Mouse (Mus musculus): ENCODE results near the gene Rpa2.
A peak's percentile ranks its signal among the peaks of the same experiment; 100 is the strongest.
"Not testable (repeated sequence)": the region's sequence is repeated elsewhere in the genome, so short reads cannot be mapped to it uniquely, and the experiment has no call there.

The Rpa2 gene

DNA sequence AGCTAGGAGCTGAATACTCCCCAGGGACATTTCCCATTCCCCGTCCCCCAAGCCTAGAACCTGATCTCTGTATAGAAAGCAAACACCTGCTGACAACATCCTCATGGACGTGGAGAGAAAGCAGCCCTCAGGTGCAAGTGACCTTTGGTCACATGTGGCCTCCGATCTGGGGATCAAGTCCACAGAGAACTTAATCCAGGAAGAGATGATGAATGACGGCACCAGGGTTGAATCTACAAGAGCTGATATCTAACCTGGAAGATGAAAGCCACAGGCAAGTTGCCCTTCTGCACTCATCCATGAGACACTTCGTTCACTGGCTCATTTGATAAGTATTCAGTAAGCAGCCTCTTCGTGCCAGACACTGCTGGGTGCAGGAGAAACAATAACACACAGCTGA is 5.5 kb upstream of the Rpa2 start:
- DNase-seq (ENCODE audit: low spot score in 2 of 2), result no peak

DNA sequence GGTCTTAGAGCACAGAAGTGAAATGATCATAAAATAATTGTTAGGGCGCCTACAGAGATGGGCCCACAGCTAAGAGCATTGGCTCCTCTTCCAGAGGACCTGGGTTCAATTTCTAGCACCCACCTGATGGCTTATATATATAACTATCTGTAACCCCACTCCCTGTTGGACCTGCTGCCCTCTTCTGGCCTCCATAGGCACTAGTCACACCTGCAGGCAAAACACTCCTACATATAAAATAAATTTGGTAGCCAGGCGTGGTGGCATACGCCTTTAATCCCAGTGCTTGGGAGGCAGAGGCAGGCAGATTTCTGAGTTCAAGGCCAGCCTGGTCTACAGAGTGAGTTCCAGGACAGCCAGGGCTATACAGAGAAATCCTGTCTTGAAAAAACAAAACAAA is 5.0 kb upstream of the Rpa2 start:
- DNase-seq (ENCODE audit: low spot score in 2 of 2), result not testable (repeated sequence)

DNA sequence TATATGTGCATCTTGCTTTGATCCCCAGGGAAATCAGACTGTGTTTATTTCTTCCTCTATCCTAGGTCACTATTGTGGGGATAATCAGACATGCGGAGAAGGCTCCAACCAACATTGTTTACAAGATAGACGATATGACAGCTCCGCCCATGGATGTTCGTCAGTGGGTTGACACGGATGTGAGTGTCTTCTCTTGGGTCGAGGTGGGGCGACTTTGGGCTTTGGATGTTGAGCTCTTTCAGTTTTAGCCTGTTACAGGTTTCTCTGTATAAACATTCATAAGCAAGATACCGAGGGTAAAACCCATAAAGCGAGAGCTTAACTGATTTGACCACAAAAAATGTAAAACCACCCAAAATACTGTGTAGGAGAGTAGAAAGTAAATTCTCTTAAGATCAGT is 3.6 kb downstream of the Rpa2 start:
- no peak for DNase-seq (ENCODE audit: low spot score in 2 of 2)

DNA sequence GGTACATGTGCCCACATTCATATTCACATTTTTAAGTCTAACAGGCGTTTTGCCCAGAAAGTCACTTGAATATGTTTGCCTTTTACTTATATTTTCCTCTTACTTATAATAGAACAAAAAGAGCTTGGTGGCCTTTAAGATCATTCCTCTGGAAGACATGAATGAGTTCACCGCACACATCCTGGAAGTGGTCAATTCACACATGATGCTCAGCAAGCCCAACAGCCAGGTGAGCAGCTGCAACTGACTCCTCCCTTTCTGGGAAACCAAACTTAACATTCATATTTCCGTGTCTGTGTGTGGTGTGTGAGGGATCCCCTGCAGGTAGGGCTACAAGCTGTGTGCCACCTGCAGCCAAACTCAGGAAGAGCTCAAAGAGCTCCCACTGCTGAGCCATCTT is 6.8 kb downstream of the Rpa2 start:
- no peak for DNase-seq (ENCODE audit: low spot score in 2 of 2)

DNA sequence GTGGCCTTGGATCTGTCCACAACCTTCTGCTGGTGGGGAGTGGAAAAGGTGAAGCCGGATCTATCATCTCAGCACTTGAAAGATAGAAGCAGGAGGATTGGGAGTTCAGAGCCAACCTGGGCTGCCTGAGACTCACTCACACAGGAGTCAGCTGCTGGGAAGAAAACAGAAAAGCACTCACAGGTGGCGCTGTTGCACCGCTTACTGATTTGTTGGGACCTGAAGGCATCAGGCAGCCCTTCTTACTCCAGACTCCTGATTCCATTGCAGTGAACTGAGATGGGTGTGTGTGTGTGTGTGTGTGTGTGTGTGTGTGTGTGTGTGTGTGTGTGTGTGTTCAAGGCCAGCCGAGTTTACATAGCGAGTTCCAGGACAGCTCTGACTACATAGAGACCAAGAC is 8.6 kb downstream of the Rpa2 start:
- peak; percentile 54 to 74 for DNase-seq (ENCODE audit: low spot score in 2 of 2)

DNA sequence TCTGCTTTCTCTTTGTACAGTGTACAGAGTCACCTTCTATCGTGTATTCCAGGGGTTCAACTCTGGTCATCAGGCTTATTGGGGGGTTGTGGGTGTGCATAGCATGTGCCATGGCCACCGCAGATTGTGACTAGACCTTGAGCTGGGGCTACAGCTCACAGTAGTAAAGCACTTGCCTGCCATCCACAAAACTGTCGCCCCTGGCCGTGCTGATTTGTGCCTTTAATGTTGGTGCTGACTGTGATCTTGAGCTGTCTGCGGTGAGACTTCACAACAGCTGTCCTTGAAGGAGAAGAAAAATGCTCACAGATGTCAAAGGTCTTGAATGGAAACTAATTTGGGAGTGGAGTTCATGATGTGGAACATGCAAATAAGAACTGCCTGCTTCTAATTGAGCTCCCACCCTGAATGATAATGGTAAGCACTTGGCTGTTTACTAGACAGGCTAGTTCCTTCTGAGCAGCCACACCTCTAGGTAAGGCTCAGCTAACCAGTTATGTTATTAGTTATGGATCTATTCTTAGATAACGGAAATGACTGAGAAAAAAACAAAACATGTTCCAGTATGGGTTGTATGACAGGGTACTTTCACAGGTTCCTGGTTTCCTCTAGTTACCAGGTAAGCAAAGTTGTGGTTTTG is 10.6 kb downstream of the Rpa2 start:
- DNase-seq (ENCODE audit: low spot score in 2 of 2), result no peak

DNA sequence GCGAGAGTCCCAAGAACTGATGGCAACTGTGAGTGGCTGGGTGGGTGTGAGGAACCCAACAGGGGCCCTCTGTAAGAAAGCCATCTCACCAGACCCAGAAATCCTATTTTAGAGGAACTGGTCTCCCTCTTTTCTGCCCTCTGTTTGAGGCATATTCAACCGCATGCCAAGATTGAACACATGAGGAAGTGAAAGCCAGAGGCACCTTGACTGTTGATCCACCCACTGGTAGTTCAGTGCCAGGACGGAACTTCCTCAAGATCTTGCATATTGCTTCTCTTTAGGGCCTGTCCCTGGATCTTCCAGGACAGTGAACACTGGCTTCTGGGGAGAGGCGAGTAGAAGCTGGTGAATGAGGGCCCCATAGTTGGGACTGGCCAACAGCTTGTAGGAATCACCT is 12.2 kb downstream of the Rpa2 start:
- no peak for DNase-seq (ENCODE audit: low spot score in 2 of 2)

DNA sequence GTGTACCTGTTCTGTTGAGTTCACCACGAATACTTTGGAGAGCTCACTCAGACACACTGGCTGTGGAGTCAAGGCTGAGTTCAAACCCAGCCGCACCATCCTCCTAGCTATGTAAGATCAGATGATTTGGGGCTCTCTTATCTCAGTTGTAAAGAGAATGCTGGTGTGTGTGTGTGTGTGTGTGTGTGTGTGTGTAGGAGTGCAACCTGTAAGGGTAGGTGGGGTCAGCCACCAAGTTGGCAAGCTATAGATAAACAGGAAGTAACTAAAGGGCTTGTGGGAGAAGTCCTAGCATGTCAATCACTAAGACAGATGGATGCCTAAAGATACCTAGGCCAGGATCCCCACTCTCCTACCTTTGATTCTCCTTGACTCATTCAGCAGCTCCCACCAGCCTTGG is 15.6 kb downstream of the Rpa2 start:
- DNase-seq (ENCODE audit: low spot score in 2 of 2), result no peak

DNA sequence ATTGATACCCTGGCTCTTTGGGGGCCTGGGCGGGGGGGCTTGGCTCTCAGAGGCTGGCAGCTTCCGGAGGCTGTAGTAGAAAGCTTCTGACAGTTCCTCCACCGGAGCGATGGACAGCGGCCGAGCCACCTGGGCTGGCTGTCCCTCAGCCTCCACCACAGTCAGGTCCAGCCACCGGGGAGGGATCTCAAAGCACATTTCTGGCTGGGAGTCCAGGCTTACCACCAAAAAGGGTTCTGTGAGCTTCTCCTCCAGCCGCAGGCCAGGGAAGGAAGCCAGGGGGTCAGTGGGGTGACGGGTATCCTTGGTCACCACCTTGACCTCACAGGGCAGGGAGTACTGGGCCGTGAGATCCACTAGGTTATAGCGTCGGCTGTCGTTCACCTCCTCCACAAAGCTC is 17.1 kb downstream of the Rpa2 start:
- no peak for DNase-seq (ENCODE audit: low spot score in 2 of 2)

DNA sequence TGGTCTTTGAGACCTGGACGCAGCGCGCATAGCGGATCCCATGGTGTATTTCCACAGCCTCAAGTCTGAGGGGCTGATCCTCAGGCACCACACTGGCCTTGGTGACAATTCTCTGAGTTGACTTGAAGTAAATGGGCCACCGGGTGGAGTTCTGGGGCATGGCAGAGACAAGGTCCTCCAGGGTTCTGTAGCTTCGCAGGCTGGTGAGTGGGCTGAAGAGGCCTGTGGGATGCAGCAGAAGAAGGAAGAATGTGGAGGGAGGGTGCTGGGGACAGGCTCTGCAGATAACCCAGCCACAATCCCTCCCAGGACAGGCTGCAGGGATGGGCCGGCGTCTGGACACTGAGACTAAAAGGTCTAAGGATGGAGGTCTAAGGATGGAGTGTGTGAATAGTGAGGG is 21.6 kb downstream of the Rpa2 start:
- no peak for DNase-seq (ENCODE audit: low spot score in 2 of 2)

DNA sequence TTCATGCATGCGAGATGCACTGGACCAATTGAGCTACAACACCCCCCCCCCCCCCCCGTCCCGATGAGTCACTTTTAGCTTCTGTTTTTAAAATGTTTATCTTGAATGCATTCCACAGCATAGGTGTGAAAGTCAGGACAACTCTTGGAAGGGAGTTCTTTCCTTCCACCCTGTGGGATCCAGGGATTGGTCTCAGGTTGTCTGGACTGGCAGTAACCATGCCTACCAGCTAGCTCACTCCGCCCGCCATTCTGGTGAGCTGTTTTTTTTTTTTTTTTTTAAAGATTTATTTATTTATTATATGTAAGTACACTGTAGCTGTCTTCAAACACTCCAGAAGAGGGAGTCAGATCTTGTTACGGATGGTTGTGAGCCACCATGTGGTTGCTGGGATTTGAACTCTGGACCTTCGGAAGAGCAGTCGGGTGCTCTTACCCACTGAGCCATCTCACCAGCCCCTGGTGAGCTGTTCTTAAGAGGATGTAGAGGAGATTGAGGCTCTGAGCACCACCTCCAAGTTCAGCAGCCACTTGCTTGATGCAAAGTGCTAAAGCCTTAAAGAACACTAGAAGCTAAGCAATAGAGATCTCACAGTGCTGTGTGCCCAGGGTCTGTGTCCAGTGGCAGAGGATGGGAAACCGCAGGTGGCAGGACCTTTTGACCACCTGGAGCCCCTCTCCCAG is 25.3 kb downstream of the Rpa2 start:
- DNase-seq (ENCODE audit: low spot score in 2 of 2), result not testable (repeated sequence)

DNA sequence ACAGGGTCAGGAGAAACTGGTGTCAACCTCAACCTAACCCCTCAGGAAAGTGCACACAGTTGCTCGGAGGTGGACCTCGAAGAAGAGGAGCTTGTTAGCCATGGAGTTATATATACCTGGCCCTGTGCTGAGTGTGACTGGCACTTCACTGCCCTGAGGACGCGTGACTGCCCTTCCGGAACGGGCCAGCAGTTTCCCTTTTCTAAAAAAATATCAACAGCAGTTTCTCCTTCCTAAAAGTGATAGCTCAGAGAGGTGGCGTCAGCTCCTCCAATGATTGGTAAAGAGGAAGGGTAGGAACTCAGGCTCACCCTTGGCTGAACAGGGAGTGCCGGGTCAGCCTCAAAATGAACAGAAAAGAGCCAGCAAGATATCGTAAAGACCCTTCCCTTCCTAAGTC is 25.9 kb downstream of the Rpa2 start:
- no peak for DNase-seq (ENCODE audit: low spot score in 2 of 2)

DNA sequence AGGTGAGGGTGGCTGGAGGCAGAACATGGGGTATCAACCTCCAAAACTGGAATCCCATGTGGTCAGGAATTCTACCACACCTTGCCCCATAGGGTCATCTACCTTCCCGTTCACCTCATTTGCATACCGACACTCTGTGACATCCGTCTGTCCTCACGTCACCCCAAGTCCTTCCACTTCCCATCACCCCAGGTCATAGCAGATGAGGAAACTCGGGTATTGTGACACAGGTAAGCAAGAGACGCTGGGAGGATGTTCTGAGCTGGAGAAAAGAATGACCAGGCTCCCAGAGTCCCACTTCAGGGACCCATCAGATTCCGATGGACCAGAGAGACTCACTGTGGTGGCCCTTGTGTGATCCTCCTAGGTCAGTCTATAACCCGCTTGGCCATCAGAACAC is 26.6 kb downstream of the Rpa2 start:
- DNase-seq (ENCODE audit: low spot score in 2 of 2), result no peak

DNA sequence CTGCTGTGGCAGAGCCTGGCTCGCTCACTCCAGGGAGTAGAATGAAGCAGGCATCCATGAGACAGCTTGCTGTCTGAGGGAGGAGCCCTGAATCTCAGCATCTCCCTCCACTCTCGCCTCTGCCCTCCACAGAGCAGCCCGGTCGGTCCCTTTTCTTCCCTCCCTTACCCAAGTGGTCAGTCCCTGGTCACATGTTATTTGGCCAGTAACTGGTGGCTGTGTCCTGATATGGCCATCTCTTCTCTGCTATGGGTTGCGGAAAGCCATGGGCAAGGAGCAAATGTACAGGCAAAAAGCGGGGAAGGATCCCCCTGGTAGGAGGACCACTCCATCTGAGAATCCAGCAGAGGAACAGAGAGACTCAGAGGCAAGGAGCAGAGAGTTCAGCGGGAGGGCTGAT is 27.0 kb downstream of the Rpa2 start:
- no peak for DNase-seq (ENCODE audit: low spot score in 2 of 2)

DNA sequence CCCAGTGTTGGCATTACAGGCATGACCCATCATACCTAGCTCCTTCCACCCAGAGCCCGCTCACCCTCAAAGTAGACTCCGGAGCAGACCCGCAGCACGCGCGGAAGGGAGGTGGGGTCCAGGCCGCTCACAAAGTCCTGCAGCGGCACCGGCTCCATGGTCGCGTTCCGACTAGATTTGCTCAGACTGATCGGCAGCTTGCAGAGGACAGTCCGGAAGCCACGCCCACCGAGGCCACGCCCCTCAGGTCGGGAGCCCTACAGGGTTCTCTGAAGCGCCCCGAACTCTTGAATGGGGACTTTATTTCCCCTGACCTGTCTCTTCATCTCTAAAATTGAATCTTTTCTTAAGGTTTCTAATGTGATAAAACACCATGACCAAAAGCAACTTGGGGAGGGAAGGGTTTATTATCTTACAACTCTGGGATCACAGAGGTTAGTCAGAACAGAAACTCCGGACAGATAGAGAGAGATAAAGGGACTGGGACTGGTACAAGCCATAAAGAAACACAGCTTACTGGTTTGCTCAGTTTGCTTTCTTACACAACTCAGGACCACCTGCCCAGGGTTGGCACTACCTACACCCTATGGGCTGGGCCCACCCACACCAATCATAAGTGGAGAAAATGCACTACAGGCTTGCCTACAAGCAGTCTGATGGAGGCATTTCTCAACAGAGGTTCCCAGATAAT is 28.2 kb downstream of the Rpa2 start, which contains the start of gene Themis2:
TSS of gene Themis2 (minus strand) at position 192 of the 691 bp plus-strand sequence.
- peak; percentile 55 to 77 for DNase-seq (ENCODE audit: low spot score in 2 of 2)

DNA sequence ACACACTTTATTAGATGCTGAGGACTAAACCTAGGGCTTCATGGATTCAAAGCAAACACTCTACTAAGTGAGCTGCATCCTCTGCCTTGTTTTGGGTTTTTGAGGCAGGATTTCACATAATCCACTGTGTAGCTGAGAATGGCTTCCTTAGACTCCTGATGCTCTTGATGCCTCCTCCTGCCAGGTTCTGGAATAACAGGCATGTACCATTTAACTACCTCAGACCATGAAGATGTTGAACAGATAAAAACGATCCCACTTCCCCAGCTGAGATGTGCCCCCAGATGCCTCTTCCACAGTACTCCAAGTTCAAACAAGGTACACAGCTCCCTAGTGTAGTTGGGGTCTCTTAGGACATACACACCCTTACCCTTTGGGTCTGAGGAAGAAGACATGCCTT is 29.3 kb downstream of the Rpa2 start:
- DNase-seq (ENCODE audit: low spot score in 2 of 2), result no peak

DNA sequence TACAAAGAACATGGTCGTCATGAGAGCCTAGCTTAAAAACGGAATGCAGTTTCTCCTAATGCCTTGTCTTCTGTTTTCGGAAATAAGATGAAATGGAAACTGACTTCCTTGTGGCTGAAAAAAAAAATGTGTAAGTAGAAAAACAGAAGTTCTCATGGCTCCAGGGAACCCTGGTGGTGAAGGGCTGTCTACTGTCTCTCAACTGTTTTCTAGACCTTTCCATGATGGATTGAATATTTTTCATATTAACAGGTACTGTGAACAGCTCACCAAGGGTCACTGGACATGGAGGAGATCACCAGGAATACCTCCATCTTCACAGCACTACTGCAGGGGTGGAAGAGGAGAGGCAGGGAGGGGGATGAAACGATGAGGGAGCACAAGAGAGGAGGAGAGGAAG is 29.9 kb downstream of the Rpa2 start:
- DNase-seq (ENCODE audit: low spot score in 2 of 2), result no peak

DNA sequence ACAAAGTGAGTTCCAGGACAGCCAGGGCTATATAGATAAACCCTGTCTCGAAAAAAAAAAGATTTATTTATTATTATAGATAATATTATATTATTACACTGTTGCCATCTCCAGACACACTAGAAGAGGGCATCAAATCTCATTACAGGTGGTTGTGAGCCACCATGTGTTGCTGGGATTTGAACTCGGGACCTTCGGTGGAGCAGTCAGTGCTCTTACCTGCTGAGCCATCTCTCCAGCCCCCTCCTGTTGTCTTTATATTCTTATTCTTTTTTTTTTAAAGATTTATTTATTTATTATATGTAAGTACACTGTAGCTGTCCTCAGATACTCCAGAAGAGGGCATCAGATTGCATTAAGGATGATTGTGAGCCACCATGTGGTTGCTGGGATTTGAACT is 30.5 kb downstream of the Rpa2 start:
- DNase-seq (ENCODE audit: low spot score in 2 of 2), result not testable (repeated sequence)

DNA sequence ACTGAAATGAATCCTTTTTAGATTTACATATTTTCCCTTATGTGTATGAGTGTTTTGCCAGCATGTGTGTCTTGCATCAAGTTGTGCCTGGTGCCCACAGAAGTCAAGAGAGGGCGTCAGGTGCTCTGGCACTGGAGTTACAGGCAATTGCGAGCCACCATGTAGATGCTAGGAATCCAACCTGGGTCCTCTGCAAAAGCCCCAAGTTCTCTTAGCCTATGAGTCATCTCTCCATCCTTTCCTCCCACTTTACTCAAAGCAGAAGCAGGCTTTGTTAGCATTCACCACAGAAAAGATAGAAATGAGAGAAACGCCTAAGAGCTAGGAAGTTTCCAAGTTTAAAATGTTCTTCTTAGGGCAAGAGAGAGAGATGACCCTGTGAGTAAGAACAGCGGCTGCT is 31.7 kb downstream of the Rpa2 start:
- DNase-seq (ENCODE audit: low spot score in 2 of 2), result no peak

DNA sequence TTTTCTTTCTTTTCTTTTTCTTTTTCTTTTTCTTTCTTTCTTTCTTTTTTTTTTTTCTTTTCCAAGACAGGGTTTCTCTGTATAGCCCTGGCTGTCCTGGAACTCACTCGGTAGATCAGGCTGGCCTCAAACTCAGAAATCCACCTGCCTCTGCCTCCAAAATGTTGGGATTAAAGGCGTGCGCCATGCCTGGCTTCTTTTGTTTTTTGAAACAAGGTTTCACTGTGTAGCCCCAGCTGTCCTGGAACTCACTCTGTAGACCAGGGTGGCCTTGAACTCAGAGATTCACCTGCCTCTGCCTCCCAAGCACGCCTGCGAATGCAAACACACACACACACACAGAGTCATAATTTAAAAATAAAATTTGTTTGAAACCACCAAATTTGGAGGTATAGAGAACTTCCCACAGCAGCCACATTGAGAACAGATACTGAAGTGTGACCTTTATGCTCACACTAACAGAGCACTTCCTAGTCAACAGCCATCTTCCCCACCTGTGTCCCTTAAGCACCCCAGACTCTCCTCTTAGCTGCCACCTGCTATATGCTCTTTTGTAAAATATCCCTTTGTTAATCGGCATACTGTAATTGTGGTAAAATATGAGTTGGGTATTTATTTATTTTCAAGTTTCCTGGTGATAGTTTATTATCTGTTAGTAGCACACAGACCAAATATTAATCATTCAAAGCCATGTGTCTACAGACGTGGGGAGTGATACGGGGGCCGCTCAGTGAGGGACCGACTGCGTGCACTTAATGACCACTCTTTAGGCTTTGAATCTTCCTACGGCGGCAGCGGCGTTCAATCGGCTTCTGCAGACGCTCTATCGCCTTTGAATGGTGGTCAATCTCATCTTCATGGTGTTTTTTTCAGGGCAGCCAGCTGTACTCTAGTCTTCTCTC is 33.3 kb downstream of the Rpa2 start:
- DNase-seq (ENCODE audit: low spot score in 2 of 2), result no peak

DNA sequence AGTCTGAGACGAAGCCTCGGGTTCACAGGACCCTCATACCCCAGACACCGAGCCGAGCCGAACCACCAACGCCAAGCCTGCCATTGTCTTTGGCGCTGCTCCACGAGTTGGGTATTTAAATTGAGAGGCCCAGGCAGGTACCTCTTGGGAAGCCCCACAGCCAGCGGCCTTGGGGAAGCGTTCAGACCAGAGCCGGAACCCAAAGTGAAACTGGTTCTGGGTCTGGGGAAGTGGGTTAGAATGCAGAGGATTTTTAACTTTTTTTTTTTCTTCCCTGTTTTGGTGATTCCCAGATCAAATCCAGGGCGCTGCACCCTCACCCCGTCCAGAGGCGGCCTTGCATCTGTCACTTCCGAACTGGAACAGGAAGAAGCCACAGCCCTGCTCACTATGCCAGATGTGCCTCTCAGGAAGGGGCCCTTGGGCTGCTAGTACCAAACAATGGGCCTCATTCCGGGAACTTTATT is 34.1 kb downstream of the Rpa2 start:
- peak; percentile 49 to 57 for DNase-seq (ENCODE audit: low spot score in 2 of 2)

DNA sequence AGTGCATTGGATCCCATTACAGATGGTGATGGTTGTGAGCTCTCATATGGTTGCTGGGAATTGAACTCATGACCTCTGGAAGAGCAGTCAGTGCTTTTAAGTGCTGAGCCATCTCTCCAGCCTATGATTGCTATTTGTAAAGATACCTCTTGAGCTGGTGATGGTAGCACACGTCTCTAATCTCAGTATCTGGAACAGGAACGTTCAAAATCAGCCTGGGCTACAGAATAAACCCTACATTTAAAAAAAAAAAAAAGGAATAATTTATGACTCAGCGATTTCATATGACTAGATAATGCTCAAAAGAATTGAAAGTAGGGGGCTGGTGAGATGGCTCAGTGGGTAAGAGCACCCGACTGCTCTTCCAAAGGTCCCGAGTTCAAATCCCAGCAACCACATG is 35.1 kb downstream of the Rpa2 start:
- DNase-seq (ENCODE audit: low spot score in 2 of 2), result no peak

Data from thymus, postnatal 10 days (tissue).